Mouse (Mus musculus): ENCODE measurements around the gene Sf1.
A peak's percentile ranks its signal among the peaks of the same experiment; 100 is the strongest.

The Sf1 gene

GRCm38 (mm10) chr19:6363411-6364240 lies at the start of gene Sf1:
Gene Sf1, plus strand, starts transcription at chr19:6363690.
- DNase-seq (ENCODE audit: low read depth, low spot score): peak; percentile 100

DNA sequence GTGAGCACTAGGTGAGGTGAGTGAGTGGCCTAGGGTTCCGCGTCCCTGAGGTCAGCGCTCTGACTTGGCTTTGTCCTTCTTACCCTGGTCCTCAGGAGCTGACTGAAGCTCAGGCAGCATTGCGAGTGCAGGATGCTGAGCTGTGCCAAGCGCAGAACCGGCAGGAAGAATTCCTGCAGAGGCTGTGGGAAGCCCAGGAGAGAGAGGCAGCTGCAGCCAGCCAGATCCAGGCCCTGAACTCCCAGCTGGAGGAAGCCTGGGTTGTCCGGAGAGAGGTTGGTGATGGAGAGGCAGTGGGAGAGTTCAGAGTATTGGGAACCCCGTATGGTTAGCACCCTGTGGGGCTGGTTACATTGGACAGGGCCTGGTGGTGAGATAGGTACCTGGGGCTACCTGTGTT lies 49.7 kb upstream of the Sf1 start:
- no peak for DNase-seq (ENCODE audit: low read depth, low spot score)

DNA sequence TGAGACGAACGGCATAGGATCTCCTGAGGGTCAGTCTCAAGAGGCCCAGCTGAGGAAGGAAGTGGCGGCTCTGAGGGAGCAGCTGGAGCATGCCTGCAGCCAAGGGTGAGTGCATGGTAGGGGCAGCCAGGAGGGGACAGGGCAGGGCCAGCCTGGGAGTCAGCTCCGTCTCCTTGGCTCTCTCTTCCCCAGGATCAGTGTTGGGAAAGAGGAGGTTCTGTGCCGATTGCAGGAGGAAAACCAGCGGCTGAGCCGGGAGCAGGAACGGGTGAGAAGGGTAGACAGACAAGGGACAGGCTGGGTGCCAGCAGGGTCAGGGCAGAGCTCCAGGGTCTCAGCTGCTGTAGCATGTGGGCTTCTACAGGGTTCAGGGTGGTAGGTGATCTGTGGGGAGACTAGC lies 49.0 kb upstream of the Sf1 start:
- DNase-seq (ENCODE audit: low read depth, low spot score): no peak

DNA sequence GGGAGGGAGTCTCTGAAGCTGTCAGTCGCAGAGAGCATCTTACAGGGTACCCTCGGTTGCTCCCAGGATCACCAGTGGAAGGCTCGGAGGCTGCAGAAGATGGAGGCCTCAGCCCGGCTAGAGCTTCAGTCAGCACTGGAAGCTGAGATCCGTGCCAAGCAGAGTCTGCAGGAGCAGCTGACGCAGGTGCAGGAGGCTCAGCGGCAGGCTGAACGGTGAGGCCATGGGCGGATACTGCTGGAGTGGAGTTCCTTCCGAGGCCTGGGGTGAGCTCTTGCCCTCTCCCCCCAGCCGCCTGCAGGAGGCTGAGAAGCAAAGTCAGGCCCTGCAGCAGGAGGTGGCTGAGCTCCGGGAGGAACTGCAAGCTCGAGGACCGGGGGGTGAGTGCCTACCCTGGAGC lies 47.9 kb upstream of the Sf1 start:
- no peak for DNase-seq (ENCODE audit: low read depth, low spot score)

GRCm38 (mm10) chr19:6318145-6318544 lies 45.3 kb upstream of the Sf1 start:
- DNase-seq (ENCODE audit: low read depth, low spot score): no peak

DNA sequence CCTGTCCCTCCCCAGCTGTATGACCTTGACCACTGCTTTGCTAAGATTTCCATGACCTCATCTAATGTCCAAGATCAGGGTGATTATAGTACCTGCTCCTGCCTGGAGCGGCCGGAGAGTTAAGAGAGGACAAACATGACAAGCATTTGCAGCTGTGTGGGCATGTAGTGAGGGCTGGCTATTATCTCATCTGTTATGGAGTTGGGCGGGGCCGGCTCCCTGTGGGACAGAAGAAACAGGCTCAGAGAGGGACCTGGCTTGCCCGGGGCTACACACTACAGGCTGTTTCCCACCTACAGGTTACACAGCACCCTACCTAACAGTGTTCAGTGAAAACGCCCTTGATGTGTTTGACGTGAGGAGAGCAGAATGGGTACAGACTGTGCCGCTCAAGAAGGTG lies 42.1 kb upstream of the Sf1 start:
- DNase-seq (ENCODE audit: low read depth, low spot score): no peak

- no peak for DNase-seq (ENCODE audit: low read depth, low spot score)
Observed at GRCm38 (mm10) chr19:6321786-6322621, 41.5 kb upstream of the Sf1 start.

- DNase-seq (ENCODE audit: low read depth, low spot score): no peak
Observed at GRCm38 (mm10) chr19:6324751-6325150, 38.7 kb upstream of the Sf1 start.

- no peak for DNase-seq (ENCODE audit: low read depth, low spot score)
Observed at GRCm38 (mm10) chr19:6331178-6331577, 32.3 kb upstream of the Sf1 start.

- peak; percentile 87 for DNase-seq (ENCODE audit: low read depth, low spot score)
Observed at GRCm38 (mm10) chr19:6331719-6332516, 31.6 kb upstream of the Sf1 start.

GRCm38 (mm10) chr19:6333761-6334595 lies 29.5 kb upstream of the Sf1 start:
- DNase-seq (ENCODE audit: low read depth, low spot score): no peak

DNA sequence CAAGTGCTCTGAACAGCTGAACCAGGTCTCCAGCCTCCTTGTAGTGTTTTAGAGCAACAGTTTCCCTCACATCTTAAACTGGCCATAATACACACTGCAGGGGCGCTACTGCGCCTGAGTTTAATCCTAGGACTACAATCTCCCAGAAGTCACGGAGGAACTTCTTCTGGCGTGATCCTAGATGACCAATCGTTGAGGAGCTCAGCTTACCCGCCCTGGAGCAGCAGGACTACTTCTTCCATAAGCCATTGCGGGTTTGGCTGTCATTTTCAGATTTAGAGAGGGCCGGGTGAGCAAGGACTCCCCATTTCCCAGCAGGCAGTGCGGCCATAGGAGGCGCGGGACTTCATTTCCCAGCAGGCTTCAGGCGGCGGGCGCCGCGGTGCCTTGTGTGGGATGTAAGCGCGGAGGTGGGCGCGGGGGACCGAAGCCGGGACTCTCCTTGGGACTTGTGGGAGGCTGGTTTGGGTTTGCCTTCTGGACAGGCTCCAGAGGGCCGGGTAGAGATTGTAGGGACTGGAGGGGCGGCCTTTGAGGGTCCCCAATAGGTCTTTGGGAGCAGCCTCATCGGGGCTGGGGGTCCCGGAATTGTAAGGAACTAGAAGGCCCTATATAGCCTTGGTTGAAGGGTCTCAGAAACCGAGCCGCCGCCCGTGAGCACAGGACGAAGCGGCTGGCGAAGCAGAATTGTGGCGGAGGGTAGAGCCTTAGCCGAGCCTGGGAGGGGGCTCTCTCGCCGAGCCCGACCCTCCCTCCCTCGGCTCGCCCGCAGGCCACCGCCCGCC lies 28.6 kb upstream of the Sf1 start, which contains the start of gene Men1:
Gene Men1, plus strand, starts transcription at position 307 of the 785 bp plus-strand sequence.
- DNase-seq (ENCODE audit: low read depth, low spot score): peak; percentile 93

DNA sequence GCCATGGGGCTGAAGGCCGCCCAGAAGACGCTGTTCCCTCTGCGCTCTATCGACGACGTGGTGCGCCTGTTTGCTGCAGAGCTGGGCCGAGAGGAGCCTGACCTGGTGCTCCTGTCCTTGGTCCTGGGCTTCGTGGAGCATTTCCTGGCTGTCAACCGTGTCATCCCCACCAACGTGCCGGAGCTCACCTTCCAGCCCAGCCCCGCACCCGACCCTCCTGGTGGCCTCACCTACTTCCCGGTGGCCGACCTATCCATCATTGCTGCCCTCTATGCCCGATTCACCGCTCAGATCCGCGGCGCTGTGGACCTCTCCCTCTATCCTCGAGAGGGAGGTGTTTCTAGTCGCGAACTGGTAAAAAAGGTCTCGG lies 28.0 kb upstream of the Sf1 start:
- peak; percentile 43 for DNase-seq (ENCODE audit: low read depth, low spot score)

DNA sequence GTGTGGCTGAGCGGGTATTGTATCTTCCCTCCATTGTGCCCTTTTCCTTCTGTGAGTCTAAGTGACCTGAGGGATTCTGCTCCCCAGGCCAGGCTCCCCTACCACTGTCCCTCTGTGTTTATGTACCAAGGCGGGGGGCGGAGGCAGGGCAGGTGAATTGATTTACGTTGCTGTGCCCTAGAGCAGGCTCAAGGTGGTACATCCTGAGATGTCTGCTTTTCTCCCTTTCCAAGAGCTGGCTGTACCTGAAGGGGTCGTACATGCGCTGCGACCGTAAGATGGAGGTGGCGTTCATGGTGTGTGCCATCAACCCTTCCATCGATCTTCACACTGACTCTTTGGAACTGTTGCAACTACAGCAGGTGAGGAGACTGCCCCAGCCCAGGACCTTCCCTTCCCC lies 26.6 kb upstream of the Sf1 start:
- DNase-seq (ENCODE audit: low read depth, low spot score): no peak

DNA sequence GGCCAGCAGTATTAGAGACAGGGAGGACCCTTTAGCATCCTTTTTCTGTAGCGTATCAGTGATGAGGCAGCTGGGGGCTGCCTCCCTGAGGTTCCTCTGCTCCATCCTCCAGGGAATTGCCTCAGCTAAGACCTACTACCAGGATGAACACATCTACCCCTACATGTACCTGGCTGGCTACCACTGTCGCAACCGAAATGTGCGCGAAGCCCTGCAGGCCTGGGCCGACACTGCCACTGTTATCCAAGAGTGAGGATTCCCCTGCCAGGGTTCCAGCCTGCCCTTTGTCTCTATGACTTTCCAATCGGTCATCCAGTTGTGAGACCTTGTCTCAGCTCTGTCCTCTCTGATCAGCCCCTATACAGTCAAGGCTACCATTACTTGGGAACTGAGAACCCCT lies 25.3 kb upstream of the Sf1 start:
- no peak for DNase-seq (ENCODE audit: low read depth, low spot score)

- no peak for DNase-seq (ENCODE audit: low read depth, low spot score)
Observed at GRCm38 (mm10) chr19:6338716-6339115, 24.8 kb upstream of the Sf1 start.

GRCm38 (mm10) chr19:6339191-6339590 lies 24.3 kb upstream of the Sf1 start:
- DNase-seq (ENCODE audit: low read depth, low spot score): no peak

- peak; percentile 92 for DNase-seq (ENCODE audit: low read depth, low spot score)
Observed at GRCm38 (mm10) chr19:6339890-6340504, 23.5 kb upstream of the Sf1 start.

DNA sequence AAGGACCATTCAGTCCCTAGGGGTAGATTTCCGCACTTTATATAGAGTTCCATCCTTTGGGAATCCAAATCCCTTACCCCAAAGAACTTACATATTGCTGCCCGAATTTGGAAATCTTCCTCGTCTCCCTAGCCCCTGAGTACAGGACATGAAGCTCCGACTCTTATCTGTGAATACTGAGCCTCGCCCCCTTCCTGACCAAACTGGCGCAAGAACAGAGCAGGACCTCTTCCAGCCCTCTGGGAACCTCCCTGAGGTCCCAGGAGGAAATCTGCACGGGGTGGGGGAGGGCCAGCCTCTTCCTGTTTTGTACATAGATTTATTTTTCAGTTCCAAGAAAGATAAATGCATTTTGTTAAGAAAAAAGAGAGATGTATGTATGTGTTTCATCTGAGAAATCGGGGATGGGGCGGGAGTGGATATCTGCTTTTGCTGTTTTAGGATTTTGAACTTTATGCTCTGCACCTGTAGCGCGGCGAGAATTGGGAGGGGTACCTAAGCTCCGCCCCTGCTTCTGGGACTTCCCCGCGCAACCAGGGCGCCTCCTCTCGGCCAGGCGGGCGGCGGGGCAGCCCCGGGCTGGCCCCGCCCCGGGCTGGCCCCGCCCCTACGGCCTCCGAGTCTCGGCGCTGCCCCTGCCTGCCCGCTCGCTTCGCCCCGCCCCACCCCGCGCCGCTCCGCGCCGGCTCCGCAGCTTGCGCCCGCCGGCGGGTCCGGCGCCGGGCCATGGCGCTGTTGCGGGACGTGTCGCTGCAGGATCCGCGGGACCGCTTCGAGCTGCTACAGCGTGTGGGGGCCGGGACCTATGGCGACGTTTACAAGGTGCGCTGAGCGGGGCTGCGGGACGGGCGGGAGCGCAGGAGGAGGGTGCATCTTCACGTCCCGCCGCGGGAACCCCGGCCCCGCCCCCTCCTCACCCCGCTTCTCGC lies 22.7 kb upstream of the Sf1 start, which contains the start of gene Map4k2:
Gene Map4k2, plus strand, starts transcription at position 612 of the 929 bp plus-strand sequence.
- DNase-seq (ENCODE audit: low read depth, low spot score): peak; percentile 95
